Mouse (Mus musculus) cerebellum, adult 18-20 months (tissue): Measurements from ENCODE around the gene Gzmk.

Experiments used
- DNase-seq, 2 experiments: peaks; one replicate each; pipeline ENCODE4 v3.0.0; 2021

Gzmk gene

DNA sequence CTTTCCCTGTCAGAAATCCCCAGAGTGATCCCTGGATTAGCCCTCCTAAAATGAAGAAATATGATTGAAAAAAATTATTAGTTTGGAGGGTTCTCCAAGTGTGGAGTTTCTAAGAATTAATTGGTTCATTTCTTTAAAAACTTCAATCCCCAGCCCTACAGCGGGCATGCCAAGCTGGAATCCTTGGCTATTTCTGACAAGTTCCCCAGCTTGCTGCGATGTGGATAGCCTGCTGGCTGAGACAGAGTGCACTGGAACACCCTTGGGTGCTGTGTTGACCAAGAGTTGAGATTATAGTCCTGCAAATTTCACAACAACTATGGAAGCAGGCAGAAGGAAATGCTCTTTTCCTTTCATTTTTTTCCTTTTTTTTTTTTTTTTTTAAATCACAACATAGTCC, 24.1 kb downstream of the Gzmk start:
- DNase-seq: no peak

DNA sequence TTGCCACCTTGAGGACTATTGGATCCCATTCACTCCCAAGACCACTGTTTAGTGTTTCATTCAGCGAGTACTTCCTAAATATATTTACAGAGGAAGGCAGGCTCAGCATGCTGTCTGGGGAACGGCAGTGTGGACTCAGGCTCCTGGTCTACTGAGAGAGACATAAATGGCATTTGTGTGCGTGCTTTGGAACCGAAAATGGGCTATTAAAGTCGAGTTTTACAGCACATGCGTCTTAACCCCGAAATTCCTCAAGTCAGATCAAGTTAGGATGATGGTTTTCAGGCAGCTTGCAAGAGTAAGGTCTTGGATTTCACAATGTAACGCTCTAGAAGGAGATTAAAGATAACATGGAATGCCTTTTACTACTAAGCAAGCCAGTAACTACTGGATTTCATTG, 25.0 kb downstream of the Gzmk start:
- no peak for DNase-seq

DNA sequence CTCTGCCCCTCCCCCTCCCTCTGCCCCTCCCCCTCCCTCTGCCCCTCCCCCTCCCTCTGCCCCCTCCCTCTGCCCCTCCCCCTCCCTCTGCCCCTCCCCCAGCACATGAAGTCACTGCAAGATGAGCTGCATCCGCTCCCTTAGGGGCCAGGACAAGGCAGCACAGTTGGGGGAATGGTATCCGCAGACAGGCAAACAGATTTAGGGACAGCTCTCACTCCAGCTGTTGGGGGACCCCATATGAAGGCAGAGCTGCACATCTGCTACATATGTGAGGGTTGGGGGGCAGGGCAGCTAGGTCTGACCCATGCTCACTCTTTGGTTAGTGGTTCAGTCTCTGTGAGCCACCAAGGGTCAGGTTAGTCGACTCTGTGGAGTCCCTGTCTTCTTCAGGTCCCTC, 26.4 kb downstream of the Gzmk start:
- DNase-seq: no peak

DNA sequence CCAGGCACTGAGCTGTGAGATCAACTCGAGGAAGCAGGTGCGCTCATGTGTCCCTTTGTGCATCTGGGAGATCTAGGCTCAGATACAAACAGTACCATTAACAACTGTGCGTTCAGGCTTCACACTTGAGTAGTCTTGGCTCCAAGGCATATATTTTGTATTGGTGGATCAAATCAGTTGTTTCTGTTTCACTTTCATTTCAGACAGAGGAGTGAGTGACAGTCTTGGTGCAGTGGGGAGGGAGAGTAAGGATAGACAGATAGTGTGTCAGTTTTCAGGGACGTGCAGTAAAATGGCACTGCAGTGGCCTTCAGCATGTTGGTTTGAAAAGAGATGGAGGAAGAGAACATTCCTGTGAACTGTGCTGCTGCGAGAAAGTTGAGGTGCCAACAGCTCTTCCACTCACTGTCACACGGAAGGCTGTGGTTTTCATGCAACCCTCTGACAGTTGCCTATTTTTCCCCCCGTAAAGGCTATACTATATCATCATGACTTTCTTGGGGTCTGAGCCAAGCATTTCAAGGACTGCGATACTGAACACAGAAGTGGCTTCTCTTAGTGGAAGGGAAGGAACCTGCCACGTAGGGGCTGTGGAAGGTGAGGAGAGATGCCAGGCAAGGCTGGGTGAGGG, 27.7 kb downstream of the Gzmk start:
- no peak for DNase-seq

DNA sequence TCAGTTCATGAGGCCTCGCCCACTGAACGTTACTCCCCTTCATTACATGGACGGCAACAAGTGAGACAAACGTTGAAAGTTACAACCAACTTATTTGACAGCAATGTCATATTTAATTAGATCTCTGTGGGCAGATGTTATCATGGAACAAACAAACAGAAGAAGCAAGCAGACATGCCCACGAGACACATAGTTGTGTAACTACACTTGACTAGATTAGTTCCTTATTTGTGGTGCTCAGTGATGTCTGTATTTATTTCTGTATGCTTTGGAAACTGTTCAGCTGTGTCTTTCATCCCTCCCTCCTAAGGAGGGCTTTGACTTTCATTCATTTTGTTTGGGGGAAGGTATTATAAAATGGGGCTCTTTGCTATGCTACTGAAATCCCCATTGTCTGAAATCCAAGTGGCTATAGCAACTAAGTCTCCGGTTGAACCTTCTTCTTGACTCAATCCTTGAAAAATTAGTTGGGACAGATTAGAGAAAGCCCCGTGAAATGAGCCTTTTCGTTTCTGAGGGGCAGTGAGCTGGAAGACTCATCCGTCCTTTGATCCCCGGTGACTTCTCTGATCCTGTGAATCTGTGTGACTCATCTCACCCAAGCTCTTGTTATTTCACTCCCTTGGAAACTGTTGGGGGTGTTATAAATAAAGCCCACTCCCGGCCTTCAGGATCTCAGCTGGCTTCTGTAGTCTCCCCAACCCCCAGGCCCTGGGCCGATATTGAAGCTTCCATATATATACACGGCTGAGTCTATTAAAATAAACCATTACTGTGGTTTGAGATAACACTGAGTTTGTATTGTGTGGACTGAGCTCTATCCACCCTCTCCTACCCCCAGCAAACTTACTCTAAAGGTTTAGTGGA, 28.7 kb downstream of the Gzmk start:
- no peak for DNase-seq

DNA sequence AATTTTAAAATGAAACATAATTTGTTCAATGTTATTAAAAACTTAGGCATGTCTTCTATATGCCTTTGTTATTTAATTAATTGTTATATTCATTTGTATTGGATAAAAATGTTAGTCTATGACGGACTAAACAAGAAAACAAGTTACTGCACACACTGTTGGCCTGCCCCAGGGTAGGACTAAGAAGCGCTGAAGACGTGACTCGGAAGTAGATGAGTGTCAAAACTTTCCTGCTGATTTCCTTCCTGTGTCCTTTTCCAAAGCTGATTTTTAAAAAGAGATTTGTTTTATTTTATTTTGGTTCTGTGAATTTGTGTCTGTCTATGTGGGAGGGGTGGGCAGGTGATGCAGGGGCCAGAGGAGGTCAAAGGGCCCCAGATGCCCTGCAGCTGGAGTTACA, 42.0 kb downstream of the Gzmk start:
- no peak for DNase-seq

DNA sequence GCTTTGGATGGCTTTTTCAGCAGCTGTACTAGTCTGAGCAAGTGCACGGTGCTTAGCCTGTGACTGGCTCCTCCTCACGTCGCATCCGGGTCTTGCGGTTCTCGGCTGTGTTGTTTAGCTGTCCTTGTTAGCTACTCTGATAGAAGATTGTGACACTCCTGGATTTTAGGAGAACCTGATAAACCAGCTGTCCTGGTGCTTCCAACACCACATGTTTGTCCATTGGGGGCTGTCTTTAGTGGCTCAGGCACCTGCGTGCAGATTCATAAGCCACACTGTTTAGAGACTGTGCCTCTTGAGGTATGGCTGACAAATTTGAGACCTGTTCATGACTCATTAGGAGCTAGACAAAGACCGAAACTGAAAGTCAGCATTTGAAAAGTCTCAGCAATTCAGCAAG, 42.4 kb downstream of the Gzmk start:
- no peak for DNase-seq

DNA sequence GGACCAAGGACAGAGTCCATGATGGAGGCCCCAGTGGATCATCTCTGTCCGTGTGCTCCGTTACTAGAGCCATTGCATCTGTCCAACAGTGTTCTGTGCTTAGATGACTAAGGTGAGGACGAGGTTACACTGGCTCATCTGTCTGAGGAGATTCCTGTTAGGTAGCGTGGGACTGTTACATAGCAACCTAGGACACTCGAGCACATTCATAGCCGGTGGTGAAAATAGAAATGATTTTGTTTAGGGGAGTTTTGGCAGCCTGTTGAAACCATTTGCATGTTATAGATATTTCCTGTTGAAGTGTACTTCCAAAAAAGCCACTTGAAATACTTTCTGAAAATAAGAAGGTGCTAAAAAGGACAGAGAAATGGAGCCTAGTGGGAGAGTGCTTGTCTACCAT, 51.5 kb downstream of the Gzmk start:
- no peak for DNase-seq

DNA sequence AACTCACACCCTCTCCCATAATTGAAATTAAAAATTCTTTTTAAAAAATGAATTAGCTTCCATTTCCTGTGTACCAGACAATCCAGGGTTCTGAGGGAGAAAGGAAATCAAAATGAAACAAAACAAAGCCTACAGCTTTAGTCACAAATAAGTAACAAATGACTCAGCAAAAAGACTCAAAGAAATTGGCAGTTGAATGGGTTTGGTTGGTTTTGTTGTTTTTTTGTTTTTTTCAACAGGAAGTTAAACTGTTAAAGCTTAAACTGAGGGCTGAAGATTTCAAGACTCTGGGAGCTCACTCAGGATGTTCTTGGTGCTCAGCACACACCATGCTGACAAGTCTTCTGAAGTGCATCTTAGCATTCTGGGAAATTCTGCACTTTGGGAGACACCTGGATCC, 55.5 kb downstream of the Gzmk start:
- DNase-seq: no peak

DNA sequence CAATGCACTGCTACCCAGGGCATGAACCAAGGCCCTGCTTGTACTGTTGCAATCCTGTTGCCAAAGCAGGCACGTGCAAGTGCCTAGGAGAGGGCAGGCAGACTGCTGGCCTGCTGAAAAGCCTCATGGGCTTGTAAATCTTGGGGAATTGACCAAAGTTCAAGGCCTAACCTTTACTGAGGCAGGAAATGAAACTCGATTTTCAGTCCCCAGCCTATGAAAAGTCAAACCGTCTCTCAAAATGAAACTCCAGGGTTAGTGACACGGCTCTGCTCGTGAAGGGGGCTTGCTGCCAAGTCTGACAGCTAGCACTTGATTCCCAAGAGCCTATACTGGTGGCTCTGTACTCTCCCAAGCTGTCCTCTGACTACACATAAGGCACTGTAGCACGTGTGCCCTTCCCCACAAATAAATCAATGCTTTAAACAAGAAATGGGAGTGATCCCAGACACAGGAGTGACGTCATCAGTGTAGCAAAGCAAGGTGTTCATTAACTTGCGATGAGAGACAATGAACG, 57.6 kb downstream of the Gzmk start:
- DNase-seq: no peak

DNA sequence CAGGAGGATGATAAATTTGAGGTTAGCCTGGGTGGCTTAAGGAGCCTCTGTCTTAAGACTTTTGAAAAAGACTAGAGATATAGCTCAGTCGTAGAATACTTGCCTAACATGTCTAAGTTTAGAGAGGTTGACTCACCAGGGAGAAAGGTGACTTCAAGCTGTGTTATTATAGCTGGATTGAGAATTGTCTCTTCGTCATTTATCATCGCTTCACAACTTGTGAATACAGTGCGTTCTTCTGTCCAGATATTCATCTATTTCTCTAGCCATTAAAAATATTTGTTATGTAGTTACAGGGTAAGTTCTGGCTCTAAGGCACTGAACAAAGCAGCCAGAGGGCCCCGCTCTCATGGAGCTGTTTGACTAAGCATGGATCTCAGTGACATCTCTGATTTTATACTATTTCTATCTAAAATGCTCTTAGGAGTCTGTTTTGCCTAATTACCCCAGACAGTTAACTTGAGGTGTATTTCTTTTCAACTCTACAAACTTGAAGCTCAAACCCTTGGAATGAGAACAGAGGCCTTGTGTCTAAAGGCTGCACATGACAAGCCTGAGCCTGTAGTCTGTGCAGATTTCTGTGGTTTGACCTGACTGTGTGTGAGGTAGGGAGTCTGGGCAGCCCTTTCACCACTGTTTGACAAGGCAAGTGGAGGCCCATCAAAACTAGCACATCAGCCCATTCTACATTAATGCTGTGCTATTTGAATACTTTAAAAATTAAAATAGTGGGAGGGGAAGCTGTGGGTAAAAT, 61.3 kb downstream of the Gzmk start:
- no peak for DNase-seq

DNA sequence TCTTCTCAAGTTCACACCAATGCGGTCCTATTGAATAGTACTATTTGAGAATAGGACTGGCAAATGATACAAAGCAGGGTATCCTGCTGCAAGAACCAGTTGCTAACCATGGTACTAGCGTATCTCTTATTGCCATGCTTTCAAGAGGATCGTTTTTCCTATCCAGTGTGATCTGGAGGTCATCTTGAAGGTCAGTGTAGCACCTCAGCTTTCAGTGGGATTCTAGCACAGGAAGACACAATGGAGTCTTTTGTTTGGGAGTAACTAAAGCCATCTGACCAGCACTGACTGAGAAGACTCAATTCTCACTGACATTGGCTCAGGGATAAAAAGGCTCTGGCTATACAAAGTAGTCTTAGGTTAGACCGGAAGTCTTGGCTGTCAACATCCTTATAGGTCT, 74.2 kb downstream of the Gzmk start:
- no peak for DNase-seq

DNA sequence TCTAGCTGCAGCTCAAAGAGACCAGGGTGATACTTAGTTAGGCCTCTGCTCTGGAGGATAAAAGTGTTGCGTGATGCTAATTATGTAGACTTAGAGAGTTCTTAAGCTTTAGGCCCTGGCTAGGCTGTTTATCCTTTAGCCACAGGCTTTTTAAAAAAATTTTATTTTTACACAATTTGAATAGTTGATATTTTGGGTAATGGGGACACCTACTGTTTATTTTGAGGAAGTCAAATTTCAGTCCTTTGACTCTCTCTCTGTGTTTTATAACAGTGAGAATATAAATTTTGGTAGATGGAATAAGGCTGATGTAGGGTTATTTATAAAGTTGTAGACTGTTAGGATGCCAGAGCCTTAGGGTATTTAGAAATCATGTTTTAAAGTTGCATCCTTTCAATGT, 86.1 kb downstream of the Gzmk start:
- no peak for DNase-seq

DNA sequence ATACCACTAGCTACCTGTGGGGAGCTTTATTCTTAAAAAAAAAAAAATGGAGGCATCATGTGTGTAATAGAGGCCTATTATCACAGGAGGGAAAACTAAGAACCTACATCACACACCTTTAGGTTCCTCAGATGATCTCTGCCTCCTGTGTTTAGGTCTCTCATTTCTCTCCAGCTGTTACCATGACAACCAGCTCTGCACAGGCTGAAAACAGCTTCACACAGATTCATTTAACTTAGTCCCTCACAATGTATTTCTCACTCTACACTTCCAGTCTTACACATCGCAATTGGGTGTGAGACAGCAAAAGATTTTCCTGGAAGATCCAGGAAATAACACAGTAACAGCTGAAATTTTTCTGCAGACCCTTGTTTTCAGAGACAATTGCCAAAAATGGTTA, 95.7 kb downstream of the Gzmk start:
- DNase-seq: no peak
